Mouse (Mus musculus): ENCODE measurements around the gene Tmem267. TPM values are rescaled to one million over a fixed set of nuclear protein-coding genes. Genes with fewer than 3 reads are reported as not detected.

The Tmem267 gene
- polyA plus RNA-seq, 1 experiment from 2014 or later: 0.37 TPM

DNA sequence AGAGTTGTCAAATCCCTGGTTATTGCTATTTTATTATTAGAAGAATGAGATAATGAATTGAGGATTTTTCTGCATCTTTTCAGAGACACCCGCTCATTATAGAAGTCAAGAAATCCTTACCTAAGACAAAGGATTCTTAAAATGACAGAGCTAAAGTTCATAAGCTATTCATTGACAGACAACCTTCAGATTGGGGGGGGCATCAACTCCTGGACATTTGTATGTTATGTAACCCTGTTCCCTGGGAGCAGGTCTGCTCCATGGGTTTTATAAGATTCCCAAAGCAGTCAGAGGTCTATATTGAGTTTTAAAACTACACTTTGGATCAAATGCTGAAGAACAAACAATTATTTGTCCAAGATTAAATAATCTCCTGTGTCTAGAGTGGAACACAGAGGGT lies 158.7 kb downstream of the Tmem267 start:
- Histone ChIP-seq H3K36me3 (replicated peaks) (no peaks in the 10 kb centered on the region), H3K4me1 (replicated peaks) (no peaks in the 10 kb centered on the region), H3K9me3 (replicated peaks) (no peaks in the 10 kb centered on the region), H3K4me2 (no peak overlapping the region), H3K27me3 (no peaks in the 10 kb centered on the region), H3K27ac (replicated peaks) (no peak overlapping the region), H3K4me3 (replicated peaks) (no peak overlapping the region), H3K9ac (no peak overlapping the region)
- ATAC-seq (ENCODE audit: insufficient read depth): no peak
- 70% methylated on average over 1 of the region's 1 CpGs for WGBS (ENCODE audit: insufficient replicate concordance)

DNA sequence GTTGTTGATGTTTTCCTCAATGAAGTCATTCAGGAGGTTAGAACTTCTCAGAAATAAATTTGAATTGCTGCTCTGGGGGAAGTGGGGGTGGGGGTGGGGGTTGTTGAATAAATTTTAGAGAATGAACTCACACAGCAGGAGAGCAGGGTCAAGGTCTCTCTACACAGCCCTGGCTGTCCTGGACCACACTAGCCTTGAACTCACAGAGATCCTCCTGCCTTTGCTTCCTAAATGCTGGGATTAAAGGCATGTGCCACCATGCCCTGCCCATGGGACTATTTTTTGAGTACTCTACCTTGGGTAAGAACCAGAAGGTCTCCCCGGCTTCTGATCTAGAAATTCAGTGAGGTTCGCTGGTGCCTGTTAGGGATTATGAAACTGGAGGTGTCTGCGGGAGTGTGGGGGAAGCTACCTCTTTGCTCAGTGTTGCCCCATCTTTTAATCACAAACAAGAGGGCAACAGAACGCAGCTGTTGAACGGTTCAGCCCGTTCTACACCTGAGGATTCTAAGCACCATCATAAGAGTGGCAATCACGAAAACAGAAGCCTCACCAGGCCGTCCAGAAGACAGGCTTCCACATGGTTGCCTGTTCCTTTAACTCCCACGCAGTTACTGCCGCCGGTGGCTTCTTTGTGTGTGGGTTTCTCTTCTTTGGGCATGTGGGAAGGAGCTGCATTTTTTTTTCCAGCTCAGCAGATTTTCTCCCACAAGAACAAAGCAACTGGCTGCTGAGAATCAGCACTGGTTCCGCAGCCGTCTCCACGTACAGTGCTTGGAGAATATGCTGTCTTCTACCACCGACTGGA lies 161.3 kb downstream of the Tmem267 start:
- no peak for ATAC-seq (ENCODE audit: insufficient read depth)

DNA sequence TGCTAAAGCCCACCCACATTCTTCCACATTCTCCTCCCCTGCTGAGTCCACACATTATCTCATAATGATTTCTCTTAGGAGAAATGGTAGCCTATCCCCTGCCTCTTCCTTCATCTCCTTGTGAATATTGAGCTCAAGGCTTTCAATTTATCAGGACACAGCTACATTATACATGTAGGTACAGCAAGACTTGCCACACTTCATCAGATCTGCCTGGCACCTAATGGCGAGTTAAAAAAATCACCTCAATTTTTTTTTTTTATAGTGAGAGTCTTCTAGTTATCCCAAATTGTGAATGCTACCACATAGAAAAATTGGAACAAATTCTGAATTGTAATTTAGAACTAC lies 161.8 kb downstream of the Tmem267 start:
- H3K9ac ChIP-seq: no peak overlapping the region
- H3K4me3 ChIP-seq (replicated peaks): no peak overlapping the region
- no peaks in the 10 kb centered on the region for H3K4me1 ChIP-seq (replicated peaks)
- H3K9me3 ChIP-seq (replicated peaks): no peaks in the 10 kb centered on the region
- H3K27me3 ChIP-seq: no peaks in the 10 kb centered on the region
- H3K36me3 ChIP-seq (replicated peaks): no peaks in the 10 kb centered on the region
- WGBS (ENCODE audit: insufficient replicate concordance): 56% methylated on average over 1 of the region's 1 CpGs
- no peak for ATAC-seq (ENCODE audit: insufficient read depth)
- H3K27ac ChIP-seq (replicated peaks): no peak overlapping the region
- H3K4me2 ChIP-seq: no peak overlapping the region

More for the DNA sequence above, 161.3 kb downstream of the Tmem267 start:
- Histone ChIP-seq H3K4me1 (replicated peaks) (no peaks in the 10 kb centered on the region), H3K27ac (replicated peaks) (no peak overlapping the region), H3K4me2 (no peak overlapping the region), H3K9ac (no peak overlapping the region), H3K27me3 (no peaks in the 10 kb centered on the region), H3K9me3 (replicated peaks) (no peaks in the 10 kb centered on the region), H3K36me3 (replicated peaks) (no peaks in the 10 kb centered on the region), H3K4me3 (replicated peaks) (no peak overlapping the region)
- WGBS (ENCODE audit: insufficient replicate concordance): 58% methylated on average over 15 of the region's 15 CpGs

DNA sequence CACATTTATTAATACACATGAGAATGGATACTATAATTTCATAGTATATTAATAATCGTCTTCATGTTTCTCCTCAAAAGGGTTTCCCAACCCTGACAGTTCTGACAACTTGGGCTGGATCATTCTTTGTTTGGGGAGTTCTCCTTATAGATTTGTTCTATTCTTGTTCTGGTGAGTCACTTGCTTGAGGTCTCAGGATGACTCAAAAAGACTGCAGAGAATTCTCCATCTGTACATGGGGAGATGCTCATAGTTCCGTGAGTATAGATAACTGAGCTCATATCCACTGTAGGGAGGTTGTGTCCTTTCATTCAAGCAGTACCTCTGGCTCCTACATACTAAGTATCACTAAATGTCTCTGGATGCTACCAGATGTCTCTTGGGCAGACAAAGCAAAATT lies 166.9 kb downstream of the Tmem267 start:
- Histone ChIP-seq H3K27me3 (no peaks in the 10 kb centered on the region), H3K4me2 (no peak overlapping the region), H3K36me3 (replicated peaks) (no peaks in the 10 kb centered on the region), H3K4me1 (replicated peaks) (no peaks in the 10 kb centered on the region), H3K9me3 (replicated peaks) (no peaks in the 10 kb centered on the region), H3K4me3 (replicated peaks) (no peak overlapping the region), H3K27ac (replicated peaks) (no peak overlapping the region), H3K9ac (no peak overlapping the region)
- 67% methylated on average over 2 of the region's 2 CpGs for WGBS (ENCODE audit: insufficient replicate concordance)
- no peak for ATAC-seq (ENCODE audit: insufficient read depth)

DNA sequence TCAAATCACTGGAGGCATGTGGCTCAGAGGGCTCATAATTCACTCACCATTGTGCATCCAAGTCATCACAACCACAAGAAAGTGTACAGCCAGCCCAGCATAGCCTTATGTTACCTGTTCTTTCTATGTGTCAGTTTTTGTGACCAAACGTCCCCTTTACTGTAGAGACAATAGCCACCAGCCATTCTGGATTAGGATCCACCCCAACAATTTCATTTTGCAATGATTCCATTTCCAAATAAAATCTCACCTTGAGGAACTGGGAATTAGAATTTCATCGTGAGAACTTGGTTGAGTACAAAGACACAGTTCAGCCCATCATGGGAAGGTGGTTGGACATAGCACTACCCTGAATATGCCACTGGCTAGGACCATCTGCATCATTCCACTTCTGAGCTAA lies 168.4 kb downstream of the Tmem267 start:
- no peaks in the 10 kb centered on the region for H3K9me3 ChIP-seq (replicated peaks)
- H3K27me3 ChIP-seq: no peaks in the 10 kb centered on the region
- 50% methylated on average over 2 of the region's 2 CpGs for WGBS (ENCODE audit: insufficient replicate concordance)
- no peaks in the 10 kb centered on the region for H3K36me3 ChIP-seq (replicated peaks)
- H3K4me2 ChIP-seq: no peak overlapping the region
- H3K9ac ChIP-seq: no peak overlapping the region
- H3K27ac ChIP-seq (replicated peaks): no peak overlapping the region
- no peak overlapping the region for H3K4me3 ChIP-seq (replicated peaks)
- ATAC-seq (ENCODE audit: insufficient read depth): no peak
- H3K4me1 ChIP-seq (replicated peaks): no peaks in the 10 kb centered on the region

DNA sequence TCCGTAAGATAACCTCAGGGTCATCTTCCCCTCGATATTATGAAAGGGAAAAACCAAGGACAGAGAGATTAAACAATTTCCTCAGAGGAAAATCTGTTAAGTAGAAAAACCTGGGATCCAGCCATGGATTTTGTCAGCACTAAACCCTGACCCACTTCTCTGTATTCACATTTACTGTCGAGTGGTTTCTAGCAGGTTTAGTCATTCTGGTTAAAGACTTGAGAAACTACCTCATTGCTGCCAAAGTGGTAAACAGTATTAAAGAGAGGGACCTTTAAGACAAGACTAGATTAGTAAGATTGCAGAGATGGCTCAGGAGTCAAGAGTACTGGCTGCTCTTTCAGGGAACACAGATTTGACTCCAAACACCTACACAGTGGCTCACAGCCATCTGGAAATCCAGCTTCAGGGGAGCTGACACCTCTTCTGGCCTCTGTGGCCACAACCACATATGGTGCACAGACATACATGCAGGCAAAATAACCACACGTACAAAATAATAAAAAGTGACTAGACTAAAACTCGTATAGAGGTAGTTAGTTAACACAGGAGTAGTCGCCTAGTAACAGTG lies 169.1 kb downstream of the Tmem267 start:
- ATAC-seq (ENCODE audit: insufficient read depth): no peak

More for the DNA sequence above, 169.1 kb downstream of the Tmem267 start:
- Histone ChIP-seq H3K9ac (no peak overlapping the region), H3K9me3 (replicated peaks) (no peaks in the 10 kb centered on the region), H3K27me3 (no peaks in the 10 kb centered on the region), H3K36me3 (replicated peaks) (no peaks in the 10 kb centered on the region), H3K27ac (replicated peaks) (no peak overlapping the region), H3K4me2 (no peak overlapping the region), H3K4me1 (replicated peaks) (no peaks in the 10 kb centered on the region), H3K4me3 (replicated peaks) (no peak overlapping the region)
- WGBS (ENCODE audit: insufficient replicate concordance): 53% methylated on average over 6 of the region's 6 CpGs

Other genes starting within 250 kb of the Tmem267 start
- gene Paip1, start 59.4 kb upstream of the Tmem267 start, polyA plus RNA-seq (2015; fragmentation: Nextera tagmentation; extraction: Ambion mirVana): 14.5 and 18.3 TPM in 2 replicates
- gene 4833420G17Rik, start 25.3 kb upstream of the Tmem267 start, polyA plus RNA-seq (2015; fragmentation: Nextera tagmentation; extraction: Ambion mirVana): 18.6 and 19.7 TPM in 2 replicates
- 0.13 TPM in 1 of 2 replicates, not detected in the other for gene 3110070M22Rik, start 344 bp downstream of the Tmem267 start, polyA plus RNA-seq (2015; fragmentation: Nextera tagmentation; extraction: Ambion mirVana)
- gene Ccl28, start 135.8 kb downstream of the Tmem267 start, polyA plus RNA-seq (2015; fragmentation: Nextera tagmentation; extraction: Ambion mirVana): not detected in 2 replicates
- 166 and 167 TPM in 2 replicates for gene Hmgcs1, start 202.3 kb downstream of the Tmem267 start, polyA plus RNA-seq (2015; fragmentation: Nextera tagmentation; extraction: Ambion mirVana)